ENCODE assay signal across 7 mouse cellular contexts in the genomic region with DNA sequence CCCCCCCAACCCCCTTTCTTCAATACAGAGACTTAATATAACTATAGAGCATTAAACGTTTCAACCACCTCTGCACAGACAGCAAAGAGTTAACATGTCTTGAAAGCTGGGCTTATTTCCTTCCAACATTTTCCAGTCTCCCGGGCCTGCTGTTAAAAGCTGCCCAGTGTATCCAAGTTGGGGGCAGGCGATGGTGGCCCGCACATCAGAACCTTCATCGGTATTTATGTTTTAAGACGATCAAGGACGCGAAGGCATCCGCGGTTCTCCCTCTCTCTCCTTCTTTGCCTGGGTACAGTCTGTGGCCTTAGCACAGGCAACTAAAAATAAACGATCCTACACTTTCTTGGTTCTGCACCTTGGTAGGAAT. TPM values are rescaled to one million over a fixed set of nuclear protein-coding genes. Genes with fewer than 3 reads are reported as not detected.
DNase-seq lines count a peak whose midpoint lies in the region; ATAC-seq and TF ChIP-seq lines count a peak whose summit lies in the region.

No protein-coding gene starts in this region.

- ATAC-seq in embryonic facial prominence, embryonic 11.5 days (replicated peaks; ENCODE audit: insufficient number of reproducible peaks, low FRiP score, low TSS enrichment, low read depth): no peak
- no peak for ATAC-seq in hindbrain, embryonic 15.5 days (ENCODE audit: low FRiP score, low read depth)
- no peak for ATAC-seq in midbrain, postnatal 0 days (ENCODE audit: low FRiP score)

- peak overlapping the region; percentile 53 for H3K4me3 ChIP-seq in left cerebral cortex, adult 2 months
- H3K4me3 ChIP-seq in embryonic facial prominence, embryonic 11.5 days (ENCODE audit: low read depth, low read length): peak overlapping the region; percentile 84
- H3K4me3 ChIP-seq in hindbrain, embryonic 15.5 days: peak overlapping the region; percentile 53
- peak overlapping the region; percentile 52 for H3K4me3 ChIP-seq in midbrain, postnatal 0 days (ENCODE audit: low read depth, low read length)

- DNase-seq in left cerebral cortex, adult 2 months (ENCODE audit: extremely low spot score in 1 of 2, low spot score in 2 of 2): no peak
- no peak for DNase-seq in left cerebral cortex, postnatal 36 days (ENCODE audit: low spot score in 2 of 2)
- DNase-seq in embryonic facial prominence, embryonic 11.5 days (ENCODE audit: low spot score): peak; percentile 23
- DNase-seq in midbrain, postnatal 0 days (ENCODE audit: low spot score): no peak
- no peak for DNase-seq in urinary bladder, postnatal 36 days (ENCODE audit: low spot score in 2 of 2)
- no peak for DNase-seq in c-Kit-positive CD71-positive TER-119-positive erythroid progenitor cells, embryonic 14.5 days (ENCODE audit: low spot score)

- intact Hi-C loops in left cerebral cortex, adult 2 months (cut with DNase I): no loop called here
- intact Hi-C loops in left cerebral cortex, postnatal 36 days (cut with DNase I): no loop called here

- peak overlapping the region; percentile 95 for H3K9ac ChIP-seq in embryonic facial prominence, embryonic 11.5 days (replicated peaks; ENCODE audit: low read length)
- peak overlapping the region; percentile 39 for H3K9ac ChIP-seq in hindbrain, embryonic 15.5 days
- no peak overlapping the region for H3K9ac ChIP-seq in midbrain, postnatal 0 days (replicated peaks; ENCODE audit: low read length, poor library complexity, severe bottlenecking)

- no peak overlapping the region for H3K27ac ChIP-seq in left cerebral cortex, adult 2 months
- H3K27ac ChIP-seq in embryonic facial prominence, embryonic 11.5 days (replicated peaks; ENCODE audit: low read depth, low read length): peak overlapping the region; percentile 76
- peak overlapping the region; percentile 64 for H3K27ac ChIP-seq in hindbrain, embryonic 15.5 days (replicated peaks)
- peak overlapping the region; percentile 9; the same call in 1 of the 2 replicates for H3K27ac ChIP-seq in midbrain, postnatal 0 days (ENCODE audit: low read depth, low read length)

- no peaks in the 10 kb centered on the region for H3K9me3 ChIP-seq in embryonic facial prominence, embryonic 11.5 days (replicated peaks; ENCODE audit: control insufficient read depth, low read length)
- no peaks in the 10 kb centered on the region for H3K9me3 ChIP-seq in hindbrain, embryonic 15.5 days
- no peaks in the 10 kb centered on the region for H3K9me3 ChIP-seq in midbrain, postnatal 0 days (ENCODE audit: low read length)

- WGBS in embryonic facial prominence, embryonic 11.5 days: 1% methylated on average over 11 of the region's 11 CpGs
- under 1% methylated on average over 11 of the region's 11 CpGs for WGBS in hindbrain, embryonic 15.5 days
- 2% methylated on average over 11 of the region's 11 CpGs for WGBS in midbrain, postnatal 0 days

- TF ChIP-seq CTCF in left cerebral cortex, adult 2 months (IDR thresholded peaks at IDR 0.05): no peak
- TF ChIP-seq CTCF in midbrain, postnatal 0 days (IDR thresholded peaks at IDR 0.05): no peak

- peak overlapping the region; percentile 64 for H3K4me2 ChIP-seq in embryonic facial prominence, embryonic 11.5 days (ENCODE audit: low read depth, low read length)
- H3K4me2 ChIP-seq in hindbrain, embryonic 15.5 days: peak overlapping the region; percentile 97
- peak overlapping the region; percentile 100 for H3K4me2 ChIP-seq in midbrain, postnatal 0 days (ENCODE audit: low read depth, low read length, poor library complexity, severe bottlenecking)

- no peaks in the 10 kb centered on the region for H3K27me3 ChIP-seq in embryonic facial prominence, embryonic 11.5 days (ENCODE audit: control insufficient read depth, insufficient read depth, low read length)
- H3K27me3 ChIP-seq in hindbrain, embryonic 15.5 days: no peaks in the 10 kb centered on the region
- no peaks in the 10 kb centered on the region for H3K27me3 ChIP-seq in midbrain, postnatal 0 days (ENCODE audit: insufficient read depth, low read length)

- no peaks in the 10 kb centered on the region; the same call in 1 of the 2 replicates for H3K4me1 ChIP-seq in embryonic facial prominence, embryonic 11.5 days (ENCODE audit: control insufficient read depth, insufficient read depth, low read length)
- peaks cover 13% of the 10 kb centered on the region for H3K4me1 ChIP-seq in hindbrain, embryonic 15.5 days (replicated peaks)
- H3K4me1 ChIP-seq in midbrain, postnatal 0 days (ENCODE audit: insufficient read depth, low read length): peaks cover 7% of the 10 kb centered on the region; the same call in 1 of the 2 replicates

- H3K36me3 ChIP-seq in embryonic facial prominence, embryonic 11.5 days (replicated peaks; ENCODE audit: control insufficient read depth, insufficient read depth, low read depth, low read length): peaks cover 4% of the 10 kb centered on the region
- no peaks in the 10 kb centered on the region for H3K36me3 ChIP-seq in hindbrain, embryonic 15.5 days
- no peaks in the 10 kb centered on the region for H3K36me3 ChIP-seq in midbrain, postnatal 0 days (ENCODE audit: insufficient read depth, low read length)

RNA-seq across cellular contexts. Expression of a gene that starts 0.9 kb away (rescaled TPM):
- under 1 TPM; 0.36 to 0.40 TPM for total RNA-seq in left cerebral cortex, adult 2 months (2021)
- total RNA-seq in left cerebral cortex, postnatal 36 days (2021): 1 to 10 TPM in 1 of 2 experiments, under 1 TPM in 1; 0.68 to 1.6 TPM
- polyA plus RNA-seq in embryonic facial prominence, embryonic 11.5 days (2014; fragmentation: Nextera tagmentation; extraction: Ambion mirVana): 507 and 508 TPM in 2 replicates
- 77.9 and 99.6 TPM in 2 replicates for polyA plus RNA-seq in hindbrain, embryonic 15.5 days (2015; fragmentation: Nextera tagmentation; extraction: Ambion mirVana)
- total RNA-seq in midbrain, postnatal 0 days (2014; rRNA removed): 19.4 and 38.1 TPM in 2 replicates
- 23.7 and 25.5 TPM in 2 replicates for polyA plus RNA-seq in midbrain, postnatal 0 days (2015; fragmentation: Nextera tagmentation; extraction: Ambion mirVana)

RNA-seq across cellular contexts. Expression of a gene that starts 46.7 kb away (rescaled TPM):
- 100 to 1,000 TPM; 520 to 555 TPM for total RNA-seq in left cerebral cortex, adult 2 months (2021)
- total RNA-seq in left cerebral cortex, postnatal 36 days (2021): 100 to 1,000 TPM; 498 to 546 TPM
- 32.5 and 34.4 TPM in 2 replicates for polyA plus RNA-seq in embryonic facial prominence, embryonic 11.5 days (2014; fragmentation: Nextera tagmentation; extraction: Ambion mirVana)
- 76.6 and 86.4 TPM in 2 replicates for polyA plus RNA-seq in hindbrain, embryonic 15.5 days (2015; fragmentation: Nextera tagmentation; extraction: Ambion mirVana)
- total RNA-seq in midbrain, postnatal 0 days (2014; rRNA removed): 253 and 328 TPM in 2 replicates
- 48.7 and 66.6 TPM in 2 replicates for polyA plus RNA-seq in midbrain, postnatal 0 days (2015; fragmentation: Nextera tagmentation; extraction: Ambion mirVana)
